Mouse (Mus musculus) heart, embryonic 11.5 days (tissue): ENCODE results near the gene Mrpl22. TPM values are rescaled to one million over a fixed set of nuclear protein-coding genes. Genes with fewer than 3 reads are reported as not detected.
"Not testable (repeated sequence)": the region's sequence is repeated elsewhere in the genome, so short reads cannot be mapped to it uniquely, and the experiment has no call there.

Experiments used
- ATAC-seq: fragments of 200-750 bp; cut with Nextera tagmentation; replicated peaks from 2 replicates; pipeline ENCODE4 v1.8.0; 2017; ENCODE audit warnings: moderate library complexity; ENCODE audit not compliant: insufficient number of reproducible peaks, low FRiP score, low TSS enrichment
- H3K27ac ChIP-seq: fragments of 300-500 bp; sonication (generic); 2 replicates; pipeline ENCODE4 v1.5.1; 2014; ENCODE audit warnings: mild to moderate bottlenecking, low read depth, low read length
- H3K27me3 ChIP-seq: fragments of 300-500 bp; sonication (generic); 2 replicates; pipeline ENCODE4 v1.6.1; 2014; ENCODE audit warnings: mild to moderate bottlenecking, low read length, mixed read lengths; ENCODE audit not compliant: control insufficient read depth, insufficient read depth
- H3K36me3 ChIP-seq: fragments of 300-500 bp; sonication (generic); 2 replicates; pipeline ENCODE4 v1.6.1; 2014; ENCODE audit warnings: mild to moderate bottlenecking, low read length, moderate library complexity, mixed read lengths; ENCODE audit not compliant: control insufficient read depth, insufficient read depth
- H3K4me1 ChIP-seq: fragments of 300-500 bp; sonication (generic); 2 replicates; pipeline ENCODE4 v1.6.1; 2014; ENCODE audit warnings: low read length; ENCODE audit not compliant: control insufficient read depth, insufficient read depth
- H3K4me2 ChIP-seq: fragments of 300-500 bp; sonication (generic); 2 replicates; pipeline ENCODE4 v1.6.1; 2014; ENCODE audit warnings: mild to moderate bottlenecking, moderate library complexity
- H3K4me3 ChIP-seq: fragments of 300-500 bp; sonication (generic); 2 replicates; pipeline ENCODE4 v1.5.1; 2014; ENCODE audit warnings: low read depth, low read length
- H3K9ac ChIP-seq: fragments of 300-500 bp; sonication (generic); 2 replicates; pipeline ENCODE4 v1.6.1; 2014; ENCODE audit warnings: mild to moderate bottlenecking, low read depth, low read length, moderate library complexity
- H3K9me3 ChIP-seq: fragments of 300-500 bp; sonication (generic); replicated peaks from 2 replicates; pipeline ENCODE4 v1.6.1; 2016; ENCODE audit warnings: low read length; ENCODE audit not compliant: control insufficient read depth
- WGBS: fragments of 180-500 bp; shearing (Covaris S2); extraction: QIAGEN DNeasy Blood & Tissue Kit; methylation state at CpG from one replicate; pipeline ENCODE4 v1.1.7; 2014; ENCODE audit not compliant: insufficient replicate concordance; 5-methylcytosine and 5-hydroxymethylcytosine counted together
- polyA plus RNA-seq: library from polyadenylated mRNA; unstranded; fragments of >200 nt; fragmentation: Nextera tagmentation; extraction: Ambion mirVana; gene quantifications from 2 replicates; pipeline ENCODE4 v1.2.1, GENCODE M21; 2014

The Mrpl22 gene
- polyA plus RNA-seq, 1 experiment from 2014 or later = 109 TPM

DNA sequence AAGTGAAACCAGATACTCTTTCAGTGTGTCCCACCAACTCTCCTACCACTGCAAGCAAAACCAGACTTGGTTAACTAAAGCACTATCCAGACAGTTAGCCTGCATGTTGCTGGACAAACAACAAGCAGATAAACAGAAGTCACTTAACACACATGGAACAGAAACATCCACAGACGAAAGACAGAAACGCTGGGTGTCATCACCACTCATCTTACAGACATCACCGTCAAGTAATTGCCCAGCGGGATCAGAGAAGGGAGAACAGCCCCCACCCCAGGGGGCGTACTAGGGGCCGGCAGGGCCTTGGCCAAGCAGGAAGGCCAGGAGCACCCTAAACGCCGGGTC is 3.7 kb upstream of the Mrpl22 start:
- ATAC-seq = no peak
- Histone ChIP-seq H3K9me3 (no peaks in the 10 kb centered on the region; the same call in 1 of the 2 replicates), H3K27me3 (no peaks in the 10 kb centered on the region), H3K4me1 (peaks cover 12% of the 10 kb centered on the region), H3K4me3 (peak overlapping the region; percentile 97), H3K36me3 (peaks cover 29% of the 10 kb centered on the region), H3K4me2 (peak overlapping the region; percentile 87), H3K9ac (peak overlapping the region; percentile 88), H3K27ac (peak overlapping the region; percentile 64)
- 1% methylated on average over 8 of the region's 8 CpGs for WGBS

DNA sequence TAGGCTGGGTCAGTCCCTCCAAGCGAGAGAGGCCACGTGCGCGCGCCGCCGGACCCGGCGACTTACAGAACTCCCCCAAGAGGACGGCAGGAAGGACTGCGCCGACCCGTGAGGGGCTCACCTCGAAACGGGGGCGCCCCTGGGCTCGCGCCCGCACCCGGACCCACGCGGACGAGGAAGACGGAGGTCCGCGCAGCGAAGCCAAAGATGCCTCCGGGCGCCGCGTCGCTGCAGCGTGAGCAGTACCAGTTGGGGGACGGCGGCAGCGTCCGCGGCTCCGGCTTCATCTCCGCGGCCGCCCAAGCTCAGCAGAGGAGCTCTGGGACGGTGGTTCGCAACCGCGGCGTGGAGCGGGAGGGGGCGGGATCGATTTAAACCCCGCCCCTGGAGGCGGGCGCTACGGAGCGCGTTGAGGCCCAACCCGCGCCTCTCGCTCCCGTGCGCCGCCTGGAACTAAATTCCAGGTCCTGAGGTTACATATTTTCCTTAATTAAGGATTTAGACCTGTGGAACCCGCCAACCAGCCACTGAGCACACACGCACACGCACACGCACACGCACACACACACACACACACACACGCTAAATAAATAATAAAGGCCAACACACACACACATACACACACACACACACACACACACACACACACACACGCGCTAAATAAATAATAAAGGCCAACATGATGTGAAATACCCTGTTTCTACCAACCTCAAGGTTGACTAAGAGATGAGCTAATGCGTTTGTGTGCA is 3.1 kb upstream of the Mrpl22 start, which contains the start of gene Gemin5:
TSS of gene Gemin5 (minus strand) at position 373 of the 749 bp plus-strand sequence.
- H3K27ac ChIP-seq = peak within 1 kb of the TSS; percentile 64

DNA sequence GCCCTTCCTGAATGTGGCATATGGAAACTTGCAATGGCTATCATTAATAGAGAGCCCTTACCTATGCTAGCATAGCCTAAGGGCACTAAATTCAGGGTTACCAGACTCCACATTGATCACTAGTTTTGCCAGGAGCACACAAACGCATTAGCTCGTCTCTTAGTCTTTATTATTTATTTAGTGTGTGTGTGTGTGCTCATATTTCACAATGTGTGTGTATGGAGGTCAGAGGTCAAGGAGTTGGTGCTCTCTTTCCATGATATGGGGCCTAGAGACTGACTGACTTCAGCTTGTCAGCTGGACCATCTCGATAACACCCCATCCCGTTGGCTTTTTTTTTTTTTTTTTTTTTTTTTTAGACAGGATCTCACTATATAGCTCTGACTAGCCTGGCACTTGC is 1.8 kb upstream of the Mrpl22 start:
- Histone ChIP-seq H3K9me3 (no peaks in the 10 kb centered on the region; the same call in 1 of the 2 replicates), H3K27me3 (no peaks in the 10 kb centered on the region), H3K4me1 (peaks cover 12% of the 10 kb centered on the region), H3K27ac (no peak overlapping the region), H3K4me2 (no peak overlapping the region), H3K4me3 (no peak overlapping the region), H3K9ac (no peak overlapping the region), H3K36me3 (peaks cover 23% of the 10 kb centered on the region)
- ATAC-seq = no peak
- 75% methylated on average over 4 of the region's 4 CpGs for WGBS

More for the DNA sequence above, 3.1 kb upstream of the Mrpl22 start, which contains the start of gene Gemin5:
- Histone ChIP-seq H3K36me3 (peaks cover 28% of the 10 kb centered on the region), H3K27me3 (no peaks in the 10 kb centered on the region), H3K9ac (peak within 1 kb of the TSS; percentile 88), H3K4me3 (peak within 1 kb of the TSS; percentile 97), H3K4me1 (peaks cover 12% of the 10 kb centered on the region), H3K4me2 (peak within 1 kb of the TSS; percentile 87), H3K9me3 (no peaks in the 10 kb centered on the region; the same call in 1 of the 2 replicates)
- peak; percentile 85 for ATAC-seq
- 2% methylated on average over 69 of the region's 71 CpGs for WGBS

DNA sequence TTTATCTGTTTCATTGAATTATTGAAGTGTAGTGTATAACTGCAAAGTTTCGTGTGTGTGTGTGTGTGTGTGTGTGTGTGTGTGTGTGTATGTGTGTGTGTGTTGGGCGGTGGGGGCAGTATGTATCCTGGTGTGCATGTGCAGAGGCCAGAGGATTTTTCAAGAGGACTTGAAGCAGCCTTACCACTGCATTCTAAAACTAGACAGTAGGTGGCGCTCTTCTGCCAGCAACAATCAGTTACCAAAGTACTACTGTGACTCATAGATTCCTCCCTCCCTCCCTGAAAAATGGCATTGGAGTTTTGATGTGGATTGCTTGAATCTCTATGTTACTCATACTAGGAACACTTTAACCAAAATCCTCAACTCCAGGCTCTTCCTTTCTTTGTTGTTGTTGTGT is 8.1 kb downstream of the Mrpl22 start:
- ATAC-seq = no peak
- Histone ChIP-seq H3K4me2 (no peak overlapping the region), H3K9me3 (no peaks in the 10 kb centered on the region), H3K4me3 (no peak overlapping the region), H3K36me3 (peaks cover 11% of the 10 kb centered on the region), H3K27ac (no peak overlapping the region), H3K9ac (no peak overlapping the region), H3K4me1 (no peaks in the 10 kb centered on the region), H3K27me3 (no peaks in the 10 kb centered on the region)
- 25% methylated on average over 3 of the region's 3 CpGs for WGBS

DNA sequence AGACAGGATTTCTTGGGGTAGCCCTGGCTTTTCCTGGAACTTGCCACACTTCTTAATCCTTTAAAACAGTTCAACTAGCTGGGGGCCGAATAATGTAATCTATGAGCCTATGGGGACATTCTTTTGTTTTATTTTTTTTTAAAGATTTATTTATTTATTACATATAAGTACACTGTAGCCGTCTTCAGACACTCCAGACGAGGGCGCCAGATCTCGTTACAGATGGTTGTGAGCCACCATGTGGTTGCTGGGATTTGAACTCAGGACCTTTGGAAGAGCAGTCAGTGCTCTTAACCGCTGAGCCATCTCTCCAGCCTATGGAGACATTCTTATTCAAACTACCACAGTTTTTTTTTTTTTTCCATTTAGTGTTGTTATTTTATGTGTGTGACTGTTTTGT is 8.5 kb downstream of the Mrpl22 start:
- 92% methylated on average over 6 of the region's 6 CpGs for WGBS
- H3K27ac ChIP-seq, H3K9me3 ChIP-seq, H3K27me3 ChIP-seq, H3K4me1 ChIP-seq, H3K4me3 ChIP-seq, ATAC-seq, H3K9ac ChIP-seq, H3K4me2 ChIP-seq: not testable (repeated sequence)
- H3K36me3 ChIP-seq = peaks cover 11% of the 10 kb centered on the region

DNA sequence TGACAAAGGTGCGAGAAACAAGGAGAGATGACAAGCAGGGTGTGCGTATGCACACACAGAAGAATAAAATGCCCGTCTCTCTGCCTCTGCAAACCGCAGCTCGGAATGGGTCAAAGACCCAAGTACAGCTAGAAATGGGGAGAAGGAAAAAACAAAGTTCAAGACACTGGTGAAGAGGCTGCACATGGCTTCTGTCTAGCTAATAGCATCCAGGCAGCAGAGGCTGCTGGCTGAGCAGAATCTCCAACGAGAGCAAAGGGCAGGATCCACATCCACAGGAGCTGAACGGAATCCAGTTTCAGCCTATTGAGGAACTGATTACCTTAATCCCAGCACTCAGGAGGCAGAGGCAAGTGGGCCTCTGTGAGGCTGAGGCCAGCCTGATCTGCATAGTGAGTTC is 9.3 kb downstream of the Mrpl22 start:
- ATAC-seq = no peak
- Histone ChIP-seq H3K36me3 (peaks cover 3% of the 10 kb centered on the region), H3K9ac (no peak overlapping the region), H3K4me2 (no peak overlapping the region), H3K27ac (no peak overlapping the region), H3K4me1 (no peaks in the 10 kb centered on the region), H3K4me3 (no peak overlapping the region), H3K9me3 (no peaks in the 10 kb centered on the region), H3K27me3 (no peaks in the 10 kb centered on the region)
- WGBS = 87% methylated on average over 7 of the region's 7 CpGs

DNA sequence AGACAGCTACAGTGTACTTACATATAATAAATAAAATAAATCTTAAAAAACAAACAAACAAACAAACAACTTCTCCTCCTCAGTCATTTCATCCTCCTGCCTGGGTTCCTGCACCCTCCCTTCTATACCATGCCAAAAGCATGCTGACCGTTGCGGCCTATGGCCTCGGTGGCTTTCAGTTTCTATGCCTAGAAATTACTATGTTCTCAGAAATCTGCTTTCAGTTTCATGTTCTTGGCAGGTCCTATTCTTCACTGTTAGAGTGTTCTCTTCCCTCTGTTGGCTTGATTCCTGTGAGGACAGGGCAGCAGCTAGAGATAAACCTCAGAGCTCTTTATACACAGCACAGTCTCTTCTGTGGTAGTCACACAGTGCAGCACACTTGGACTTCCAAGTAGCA is 12.1 kb downstream of the Mrpl22 start:
- ATAC-seq = no peak

DNA sequence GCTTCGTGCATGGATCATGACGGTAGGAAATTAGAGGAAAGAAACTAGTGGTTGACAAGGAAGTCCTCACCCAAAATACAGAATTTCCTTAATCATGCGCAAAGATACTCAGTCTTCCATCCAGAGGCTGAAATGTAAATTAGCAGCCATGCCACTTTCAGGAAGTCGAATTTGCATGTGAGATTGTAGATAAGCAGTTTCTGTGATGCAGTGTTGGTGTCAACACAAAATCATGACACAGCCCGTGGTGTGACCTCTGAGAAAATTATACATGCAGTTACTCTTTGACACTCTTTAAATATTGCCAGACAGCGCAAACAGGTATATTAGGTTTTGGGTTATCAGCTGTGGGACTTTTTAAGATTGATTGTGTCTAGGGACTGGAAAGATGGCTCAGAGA is 18.2 kb downstream of the Mrpl22 start:
- Histone ChIP-seq H3K9ac (no peak overlapping the region), H3K4me2 (no peak overlapping the region), H3K27me3 (no peaks in the 10 kb centered on the region), H3K4me1 (peaks cover 11% of the 10 kb centered on the region), H3K36me3 (no peaks in the 10 kb centered on the region), H3K9me3 (no peaks in the 10 kb centered on the region), H3K4me3 (no peak overlapping the region), H3K27ac (no peak overlapping the region)
- 92% methylated on average over 6 of the region's 6 CpGs for WGBS
- ATAC-seq = no peak

More for the DNA sequence above, 12.1 kb downstream of the Mrpl22 start:
- Histone ChIP-seq H3K4me3 (no peak overlapping the region), H3K4me2 (no peak overlapping the region), H3K4me1 (no peaks in the 10 kb centered on the region), H3K9me3 (no peaks in the 10 kb centered on the region), H3K9ac (no peak overlapping the region), H3K27me3 (no peaks in the 10 kb centered on the region), H3K36me3 (no peaks in the 10 kb centered on the region), H3K27ac (no peak overlapping the region)
- 85% methylated on average over 3 of the region's 3 CpGs for WGBS

DNA sequence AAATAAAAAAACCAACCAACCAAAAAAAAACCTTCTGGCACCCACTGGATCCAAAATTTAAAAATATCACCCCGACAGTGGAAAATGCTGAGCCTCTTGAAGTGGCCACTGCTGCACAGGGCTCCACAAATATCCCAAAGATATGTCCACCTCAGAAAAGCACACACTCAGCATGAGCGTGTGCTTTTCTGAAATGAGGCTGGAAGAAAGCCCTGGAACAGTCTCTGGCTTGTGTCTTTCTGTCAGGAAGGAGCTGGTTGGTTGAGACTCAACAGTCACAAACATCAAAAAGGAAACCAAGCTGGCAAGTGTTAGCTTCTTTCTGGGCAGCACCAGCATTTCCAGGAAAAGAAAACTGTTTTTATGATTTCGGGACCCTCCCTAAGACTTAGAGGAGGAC is 21.9 kb downstream of the Mrpl22 start:
- ATAC-seq = 0 out of 2 replicates have a peak, but pooled peaks have one; percentile 35
- H3K27me3 ChIP-seq = no peaks in the 10 kb centered on the region
- no peaks in the 10 kb centered on the region for H3K9me3 ChIP-seq
- H3K9ac ChIP-seq = no peak overlapping the region
- peak overlapping the region; percentile 15; the same call in 1 of the 2 replicates for H3K4me2 ChIP-seq
- 0 out of 2 replicates have a peak overlapping the region, but pooled peaks have one; percentile 31 for H3K27ac ChIP-seq
- peaks cover 11% of the 10 kb centered on the region for H3K4me1 ChIP-seq
- no peaks in the 10 kb centered on the region for H3K36me3 ChIP-seq
- WGBS = 40% methylated on average over 3 of the region's 3 CpGs
- no peak overlapping the region for H3K4me3 ChIP-seq
